Mouse (Mus musculus): ENCODE results near the gene Map7d1.

- TF ChIP-seq EP300 (IDR thresholded peaks at IDR 0.05) (no peak), CTCF (IDR thresholded peaks at IDR 0.05) (no peak)
These were observed 13.1 kb upstream of the Map7d1 start for GRCm38 (mm10) chr4:126269292-126269691.
